Mouse (Mus musculus): Measurements from ENCODE around the gene Ms4a15. TPM values are rescaled to one million over a fixed set of nuclear protein-coding genes. Genes with fewer than 3 reads are reported as not detected.

Ms4a15 gene
- total RNA-seq, 2 experiments from 2014 or later = 0.51 TPM; not detected in 1

Other genes starting within 250 kb of the Ms4a15 start
- gene Cd6, start 163.2 kb downstream of the Ms4a15 start, total RNA-seq (2021) = under 1 TPM; 0.20 to 0.23 TPM
- 1 to 10 TPM; 3.5 to 3.8 TPM for gene Slc15a3, start 153.5 kb downstream of the Ms4a15 start, total RNA-seq (2021)
- gene Tmem132a, start 123.3 kb downstream of the Ms4a15 start, total RNA-seq (2021) = 10 to 100 TPM; 40.7 to 48.1 TPM
- gene Tmem109, start 111.2 kb downstream of the Ms4a15 start, total RNA-seq (2021) = 10 to 100 TPM; 91.3 to 93.3 TPM
- 100 to 1,000 TPM; 253 to 266 TPM for gene Prpf19, start 98.0 kb downstream of the Ms4a15 start, total RNA-seq (2021)
- not detected for gene Zp1, start 72.6 kb downstream of the Ms4a15 start, total RNA-seq (2021)
- gene Ptgdr2, start 56.1 kb downstream of the Ms4a15 start, total RNA-seq (2021) = under 1 TPM in 1 of 2 experiments, not detected in 1; 0.23 TPM
- 10 to 100 TPM; 15.4 to 18.5 TPM for gene Ccdc86, start 44.0 kb downstream of the Ms4a15 start, total RNA-seq (2021)
- 10 to 100 TPM; 15.6 to 15.9 TPM for gene Ms4a10, start 18.6 kb downstream of the Ms4a15 start, total RNA-seq (2021)
- not detected for gene Ms4a18, start 24.8 kb upstream of the Ms4a15 start, total RNA-seq (2021)
- gene Ms4a8a, start 87.9 kb upstream of the Ms4a15 start, total RNA-seq (2021) = 1 to 10 TPM; 1.1 to 1.5 TPM
- not detected for gene 1700017D01Rik, start 137.6 kb upstream of the Ms4a15 start, total RNA-seq (2021)
- not detected for gene 1700025F22Rik, start 172.1 kb upstream of the Ms4a15 start, total RNA-seq (2021)
- gene Ms4a13, start 203.5 kb upstream of the Ms4a15 start, total RNA-seq (2021) = not detected
- gene Ms4a12, start 239.2 kb upstream of the Ms4a15 start, total RNA-seq (2021) = not detected